Mouse (Mus musculus) mature B cell (primary cell): ENCODE results near the gene Apba1.

Source experiments
- in situ Hi-C: fragments of 300-500 bp; cut with MboI; formaldehyde crosslinking; loops from 2 replicates; pipeline ENCODE4 v1.14.3; 2019

Gene Apba1

DNA sequence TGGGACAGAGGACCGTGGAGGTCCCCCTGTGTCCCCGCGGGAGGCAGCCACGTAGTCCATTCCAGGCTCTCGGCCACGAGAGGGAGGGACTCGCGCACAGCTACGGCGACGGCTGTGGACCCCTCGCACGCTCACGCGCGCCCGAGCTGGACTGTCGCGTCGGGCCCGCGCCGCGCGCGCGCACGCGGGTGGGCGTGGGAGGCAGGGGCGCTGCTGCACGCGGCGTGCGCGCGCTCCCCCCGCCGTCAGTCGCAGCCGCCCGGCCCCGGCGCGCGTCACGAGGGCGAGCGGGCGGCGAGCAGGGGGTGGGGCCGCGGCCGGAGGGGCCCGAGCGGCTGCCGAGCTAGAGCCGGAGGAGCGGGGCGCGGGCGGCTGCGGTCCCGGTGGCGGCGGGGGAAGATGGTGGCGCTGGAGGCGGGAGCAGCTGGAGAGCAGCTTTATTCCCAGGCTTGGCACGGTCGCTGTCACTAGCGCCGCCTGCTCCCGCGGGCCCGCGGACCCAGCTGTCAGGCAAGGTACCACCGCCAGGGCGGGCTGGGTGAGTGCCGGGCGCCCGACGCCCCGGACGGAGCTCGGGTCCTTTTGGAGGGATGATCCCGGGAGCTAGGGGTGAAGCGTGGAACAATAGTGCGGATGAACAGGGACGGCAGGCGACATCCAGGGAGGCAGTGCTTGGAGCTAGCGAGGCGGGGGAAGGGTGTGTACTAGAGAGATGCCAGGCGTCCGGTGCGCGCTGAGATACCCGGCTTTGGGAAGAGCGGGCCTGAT lies at the start of gene Apba1:
TSS of gene Apba1 (plus strand) at position 334 of the 768 bp plus-strand sequence.
- in situ Hi-C loops: no loop called here

- in situ Hi-C loops: no loop called here
These were observed 12.2 kb upstream of the Apba1 start for GRCm38 (mm10) chr19:23746506-23746905.

DNA sequence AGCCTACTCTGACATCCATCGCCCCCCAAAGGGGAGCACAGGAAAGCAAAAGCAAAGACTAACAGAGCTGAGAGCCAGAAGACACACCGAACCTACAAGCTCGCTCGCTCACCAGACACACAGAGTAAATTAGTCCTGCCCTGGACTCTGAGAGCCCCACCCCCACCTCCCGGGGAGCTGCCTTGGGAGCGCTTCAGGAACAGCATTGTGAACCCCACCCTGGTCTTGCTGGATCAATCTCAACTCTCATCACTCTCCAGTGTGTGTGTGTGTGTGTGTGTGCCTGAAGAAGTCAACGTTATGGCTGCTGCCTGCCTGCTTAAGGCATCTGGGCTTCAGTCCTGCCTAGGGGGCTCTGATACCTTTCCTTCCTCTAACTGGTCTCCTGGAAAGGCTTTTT lies 1.7 kb upstream of the Apba1 start:
- in situ Hi-C loops: no loop called here

- in situ Hi-C loops: no loop called here
These were observed 630 bp upstream of the Apba1 start for GRCm38 (mm10) chr19:23757961-23758553.

DNA sequence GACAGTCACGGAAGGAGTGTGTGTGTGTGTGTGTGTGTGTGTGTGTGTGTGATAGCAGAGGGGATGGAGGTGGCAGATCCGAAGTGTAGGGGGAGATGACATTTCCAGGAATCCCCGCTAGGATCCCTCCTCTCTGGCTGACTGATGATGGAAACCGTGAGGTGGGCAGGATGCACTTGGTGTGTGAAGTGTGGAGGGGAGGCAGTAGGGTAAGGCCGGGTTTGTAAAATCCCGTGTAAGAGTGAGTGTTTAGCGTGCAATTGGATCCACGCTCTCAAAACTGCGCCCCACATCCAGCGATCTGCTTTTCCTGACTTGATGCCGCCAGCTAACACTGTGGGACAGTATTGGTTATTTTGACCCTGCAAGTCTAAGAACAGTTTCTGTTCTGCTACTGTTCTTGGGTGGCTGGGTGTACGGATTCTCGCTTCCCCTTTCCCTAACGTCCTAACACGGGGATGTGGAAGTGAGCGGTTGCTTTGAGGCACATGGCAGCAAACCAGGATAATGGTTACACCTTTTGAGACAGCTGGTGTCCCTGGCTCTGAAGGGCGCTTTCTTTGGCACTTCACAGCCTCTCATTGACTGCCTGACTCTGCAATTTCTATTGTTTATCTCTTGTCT lies 747 bp downstream of the Apba1 start:
- in situ Hi-C loops: no loop called here

DNA sequence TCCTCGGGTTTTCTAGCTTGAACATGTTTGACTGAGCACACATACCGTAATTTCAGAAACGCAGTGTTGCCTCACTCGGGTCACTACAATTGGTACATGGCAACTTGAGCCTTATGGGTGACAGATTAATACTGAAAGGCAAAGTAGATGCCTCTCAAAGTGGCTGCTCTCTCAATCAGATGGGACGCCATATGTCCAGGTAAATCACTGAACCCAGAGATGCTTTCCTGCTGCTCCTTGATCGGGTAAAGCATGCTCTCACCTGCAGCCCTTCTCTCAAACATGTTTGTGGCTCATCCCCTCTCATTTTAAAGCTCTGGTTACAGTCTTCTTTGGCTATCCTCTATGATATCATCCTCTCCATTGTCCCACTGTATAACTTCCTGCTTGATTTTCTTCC lies 4.7 kb downstream of the Apba1 start:
- in situ Hi-C loops: no loop called here

- in situ Hi-C loops: no loop called here
These were observed 5.4 kb downstream of the Apba1 start for GRCm38 (mm10) chr19:23764051-23764450.

- in situ Hi-C loops: no loop called here
These were observed 10.2 kb downstream of the Apba1 start for GRCm38 (mm10) chr19:23768864-23769263.

GRCm38 (mm10) chr19:23770494-23771423 lies 12.1 kb downstream of the Apba1 start:
- in situ Hi-C loops: no loop called here

GRCm38 (mm10) chr19:23771971-23772370 lies 13.3 kb downstream of the Apba1 start:
- in situ Hi-C loops: no loop called here

DNA sequence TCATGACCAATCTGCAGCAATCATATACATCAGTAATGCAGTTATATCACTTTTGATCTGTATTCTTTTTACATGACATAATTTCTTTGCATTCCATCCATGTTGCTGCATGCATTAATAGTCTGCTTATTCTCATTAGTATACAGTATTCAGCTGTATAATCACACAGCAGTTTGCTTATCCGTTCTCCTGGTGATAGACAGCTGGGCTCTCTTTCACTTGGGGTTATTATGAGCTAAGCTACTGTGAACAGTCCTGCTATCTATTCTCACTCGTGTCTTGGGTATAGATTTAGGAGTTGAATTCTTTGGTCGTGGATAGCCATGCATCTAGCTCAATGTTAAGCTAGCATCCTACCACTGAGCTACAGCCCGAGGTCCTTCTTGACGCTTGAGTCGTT lies 16.7 kb downstream of the Apba1 start:
- in situ Hi-C loops: no loop called here

GRCm38 (mm10) chr19:23779130-23779529 lies 20.4 kb downstream of the Apba1 start:
- in situ Hi-C loops: no loop called here

GRCm38 (mm10) chr19:23780105-23780504 lies 21.4 kb downstream of the Apba1 start:
- in situ Hi-C loops: no loop called here

DNA sequence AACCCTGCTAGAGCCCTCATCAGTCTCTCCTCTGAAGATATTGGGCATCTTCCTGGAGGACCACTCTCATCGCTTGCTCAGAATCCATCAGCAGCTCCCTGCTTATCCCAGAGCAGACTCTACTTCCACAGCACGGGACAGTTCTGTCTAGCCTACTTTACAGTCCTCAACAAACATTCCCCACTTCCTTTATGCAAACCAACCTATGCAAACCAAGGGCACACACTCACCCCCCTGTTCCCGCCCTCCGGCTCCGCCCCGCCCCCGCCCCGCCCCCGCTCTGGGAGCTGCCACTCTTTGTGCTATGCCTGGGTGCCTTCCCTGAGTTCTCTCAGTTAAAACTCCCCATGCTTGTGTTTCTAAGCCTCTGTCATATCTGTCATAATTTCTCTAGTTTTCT lies 23.3 kb downstream of the Apba1 start:
- in situ Hi-C loops: no loop called here

- in situ Hi-C loops: no loop called here
These were observed 29.9 kb downstream of the Apba1 start for GRCm38 (mm10) chr19:23788420-23789132.

DNA sequence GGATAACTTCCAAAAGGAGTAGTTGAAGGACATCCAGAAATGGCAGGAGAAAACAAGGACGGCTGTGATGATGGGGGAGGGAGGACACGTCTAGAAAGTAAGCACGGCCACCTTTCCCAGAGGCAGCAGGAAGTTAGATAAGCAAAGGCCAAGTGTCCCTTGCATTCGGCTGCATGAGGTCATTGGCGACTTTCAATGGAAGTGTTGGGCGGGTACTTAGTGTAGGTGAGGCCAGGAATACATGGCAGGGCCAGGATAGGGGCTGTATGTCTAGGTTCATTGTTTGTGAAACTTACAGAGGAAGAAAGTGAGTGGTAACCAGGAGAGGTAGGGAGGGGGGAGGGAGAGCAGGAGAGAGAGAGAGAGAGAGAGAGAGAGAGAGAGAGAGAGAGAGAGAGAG lies 33.0 kb downstream of the Apba1 start:
- in situ Hi-C loops: no loop called here

DNA sequence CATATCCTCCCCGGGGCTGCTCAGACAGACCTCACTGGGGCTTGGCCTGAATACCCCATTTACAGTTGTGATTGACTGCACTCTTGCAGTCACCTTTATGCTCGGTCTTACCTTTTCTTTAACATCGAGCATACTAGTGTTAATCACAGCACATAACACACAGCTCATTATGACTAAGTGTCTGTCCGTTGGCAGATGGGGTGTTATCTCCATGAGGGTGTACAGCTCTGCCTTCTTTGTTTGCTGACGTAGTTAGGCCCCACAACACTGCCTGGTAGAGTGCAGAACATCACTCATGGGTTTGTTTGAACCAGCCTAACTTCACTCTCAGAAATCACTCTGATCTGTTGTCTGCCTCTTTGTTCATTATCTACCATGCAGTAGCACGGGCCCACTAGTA lies 33.9 kb downstream of the Apba1 start:
- in situ Hi-C loops: no loop called here

- in situ Hi-C loops: no loop called here
These were observed 35.8 kb downstream of the Apba1 start for GRCm38 (mm10) chr19:23794491-23794890.

GRCm38 (mm10) chr19:23795156-23795555 lies 36.5 kb downstream of the Apba1 start:
- in situ Hi-C loops: no loop called here

DNA sequence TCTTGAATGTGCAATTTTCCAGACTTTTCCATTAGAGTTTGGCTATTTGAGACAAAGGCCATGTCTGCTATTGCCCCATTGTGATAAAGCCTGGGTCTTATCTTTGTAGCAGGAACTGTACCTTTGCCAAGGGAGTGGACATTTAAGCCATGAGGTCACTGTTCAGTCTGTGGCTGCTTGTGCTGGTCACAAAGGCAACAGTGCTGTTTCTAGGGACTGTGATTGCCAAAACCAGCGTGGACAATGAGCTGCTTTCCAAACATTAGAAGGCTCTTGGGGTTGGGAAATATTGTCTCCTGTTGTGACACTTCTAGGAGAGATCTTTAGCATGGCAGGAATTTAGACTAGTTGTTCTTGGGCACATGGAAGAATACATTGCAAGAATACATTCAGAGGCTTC lies 42.5 kb downstream of the Apba1 start:
- in situ Hi-C loops: no loop called here

- in situ Hi-C loops: no loop called here
These were observed 44.7 kb downstream of the Apba1 start for GRCm38 (mm10) chr19:23803221-23803870.
